Mouse (Mus musculus): Measurements from ENCODE around the gene St3gal3.

DNA sequence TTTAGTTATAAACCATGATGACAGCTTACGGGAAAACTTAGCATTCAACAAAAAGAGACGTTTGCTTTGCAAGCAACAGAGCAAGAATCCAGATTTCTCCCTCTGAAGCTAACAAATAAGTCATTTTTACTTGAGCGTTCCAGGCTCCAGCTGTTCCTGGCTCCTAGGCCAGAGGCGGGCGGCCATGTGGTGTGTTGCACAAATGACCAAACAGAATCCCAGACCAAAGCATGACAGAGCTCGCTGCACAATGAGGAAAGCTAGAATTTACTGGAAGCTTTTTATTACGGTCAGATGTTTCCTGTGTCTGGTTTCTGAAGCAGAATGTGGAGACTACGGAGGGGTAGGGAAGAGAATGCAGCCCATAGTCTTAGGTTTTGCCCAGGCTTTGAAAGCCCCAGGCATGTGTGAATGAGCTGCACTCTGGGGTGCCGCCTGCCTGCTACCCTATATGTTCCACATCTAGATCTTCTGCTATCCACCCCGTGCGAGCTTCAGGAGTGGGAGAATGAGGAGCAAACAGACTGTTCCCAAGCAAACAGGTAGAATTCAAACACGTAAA lies 76.5 kb downstream of the St3gal3 start:
- no peak for TF ChIP-seq POLR2A (IDR thresholded peaks at IDR 0.05; ENCODE audit: borderline replicate concordance, insufficient read depth, low read length)
- no peak for TF ChIP-seq CTCF (IDR thresholded peaks at IDR 0.05; ENCODE audit: borderline replicate concordance, insufficient read depth, low read depth, low read length)

All from cerebellum, adult 2 months (tissue).